Mouse (Mus musculus) stomach, postnatal 0 days (tissue): ENCODE results near the gene Chn2.

Experiments used
- CTCF ChIP-seq: IDR thresholded peaks from 2 replicates; pipeline ENCODE4 v1.5.1; 2016; ENCODE audit warnings: antibody characterized with exemption, low read depth, mild to moderate bottlenecking, moderate library complexity
- EP300 ChIP-seq: optimal IDR thresholded peaks from 2 replicates; pipeline ENCODE3; 2016; ENCODE audit warnings: antibody characterized with exemption

DNA sequence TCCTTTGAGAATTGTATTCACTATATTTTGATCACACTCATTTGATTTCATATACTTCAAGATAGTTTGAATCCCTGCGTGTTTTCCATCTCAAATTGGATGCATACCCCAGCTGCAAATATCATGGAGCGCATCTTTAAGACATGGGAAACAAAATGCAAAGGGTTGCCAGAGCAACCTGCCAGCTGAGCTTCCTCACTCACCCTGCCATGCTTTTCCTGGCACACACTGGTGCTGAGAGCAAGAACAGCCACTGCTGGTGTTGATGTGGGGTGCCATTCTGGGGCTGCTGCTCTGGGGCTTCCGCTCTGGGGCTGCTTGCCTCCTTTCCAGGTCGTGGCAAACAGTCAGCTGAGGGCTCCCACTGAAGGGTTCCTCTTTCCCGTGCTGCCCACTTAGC, 247.5 kb downstream of the Chn2 start:
- TF ChIP-seq EP300 (no peak), CTCF (no peak)
